Mouse (Mus musculus) right cerebral cortex, postnatal 36 days (tissue): ENCODE results near the gene Trem2.
A peak's percentile ranks its signal among the peaks of the same experiment; 100 is the strongest.
"Not testable (repeated sequence)": the region's sequence is repeated elsewhere in the genome, so short reads cannot be mapped to it uniquely, and the experiment has no call there.

Experiments used
- DNase-seq, 2 experiments: peaks; one replicate each; pipeline ENCODE4 v3.0.0; 2022; ENCODE audit warnings: low spot score in 2 of 2, mixed read lengths in 1 of 2

Gene Trem2

GRCm38 (mm10) chr17:48350681-48351193 is 4.5 kb downstream of the Trem2 start:
- no peak for DNase-seq

GRCm38 (mm10) chr17:48352976-48353375 is 6.8 kb downstream of the Trem2 start:
- not testable (repeated sequence) for DNase-seq

GRCm38 (mm10) chr17:48355822-48356221 is 9.6 kb downstream of the Trem2 start:
- no peak for DNase-seq

- no peak for DNase-seq
Measured at GRCm38 (mm10) chr17:48357892-48358291, 11.7 kb downstream of the Trem2 start.

GRCm38 (mm10) chr17:48359616-48360015 is 13.4 kb downstream of the Trem2 start, which contains the start of gene Treml1:
Gene Treml1, plus strand, starts transcription at chr17:48359916.
- no peak for DNase-seq

GRCm38 (mm10) chr17:48360462-48360861 is 14.3 kb downstream of the Trem2 start:
- no peak for DNase-seq

GRCm38 (mm10) chr17:48362346-48362745 is 16.1 kb downstream of the Trem2 start:
- DNase-seq = no peak

- DNase-seq = no peak
Measured at GRCm38 (mm10) chr17:48362966-48363365, 16.8 kb downstream of the Trem2 start.

- no peak for DNase-seq
Measured at GRCm38 (mm10) chr17:48363421-48363965, 17.3 kb downstream of the Trem2 start.

GRCm38 (mm10) chr17:48365511-48366155 is 19.4 kb downstream of the Trem2 start:
- DNase-seq = no peak

GRCm38 (mm10) chr17:48366806-48367205 is 20.6 kb downstream of the Trem2 start:
- DNase-seq = no peak

GRCm38 (mm10) chr17:48371621-48372020 is 25.4 kb downstream of the Trem2 start:
- DNase-seq = no peak

- DNase-seq = peak; percentile 22 to 53
Measured at GRCm38 (mm10) chr17:48372987-48373386, 26.8 kb downstream of the Trem2 start.

GRCm38 (mm10) chr17:48376102-48376501 is 29.9 kb downstream of the Trem2 start:
- peak; percentile 43 to 46 for DNase-seq

GRCm38 (mm10) chr17:48379050-48379449 is 32.8 kb downstream of the Trem2 start:
- no peak for DNase-seq

GRCm38 (mm10) chr17:48385786-48386461 is 39.7 kb downstream of the Trem2 start:
- no peak for DNase-seq

GRCm38 (mm10) chr17:48388666-48389065 is 42.5 kb downstream of the Trem2 start:
- no peak for DNase-seq

GRCm38 (mm10) chr17:48389442-48389841 is 43.2 kb downstream of the Trem2 start:
- no peak for DNase-seq

- DNase-seq = no peak
Measured at GRCm38 (mm10) chr17:48391446-48391845, 45.2 kb downstream of the Trem2 start.

- DNase-seq = peak; percentile 55 to 76
Measured at GRCm38 (mm10) chr17:48392616-48393015, 46.4 kb downstream of the Trem2 start.

GRCm38 (mm10) chr17:48401710-48402109 is 55.5 kb downstream of the Trem2 start:
- DNase-seq = no peak

- no peak for DNase-seq
Measured at GRCm38 (mm10) chr17:48402751-48403150, 56.5 kb downstream of the Trem2 start.
